Mouse (Mus musculus): Measurements from ENCODE around the gene Galr2.

- no peak for TF ChIP-seq POLR2AphosphoS5 (IDR thresholded peaks at IDR 0.05; ENCODE audit: insufficient replicate concordance, low read depth, low read length)
- TF ChIP-seq CTCF (IDR thresholded peaks at IDR 0.05; ENCODE audit: low read depth, low read length), result no peak
Measured at GRCm38 (mm10) chr11:116306126-116306982, 25.6 kb downstream of the Galr2 start.

All from G1E (cell line).